Mouse (Mus musculus): ENCODE data around the gene Gm7168.
"Not testable (repeated sequence)": the region's sequence is repeated elsewhere in the genome, so short reads cannot be mapped to it uniquely, and the experiment has no call there.

The Gm7168 gene

GRCm38 (mm10) chr17:13948073-13948472 lies at the start of gene Gm7168:
Gm7168 (plus strand) TSS chr17:13948373.
- DNase-seq (ENCODE audit: low read depth, low spot score), result not testable (repeated sequence)

GRCm38 (mm10) chr17:13898838-13899237 lies 49.3 kb upstream of the Gm7168 start:
- DNase-seq (ENCODE audit: low read depth, low spot score), result no peak

- DNase-seq (ENCODE audit: low read depth, low spot score), result no peak
Measured at GRCm38 (mm10) chr17:13899241-13899640, 48.9 kb upstream of the Gm7168 start.

- no peak for DNase-seq (ENCODE audit: low read depth, low spot score)
Measured at GRCm38 (mm10) chr17:13903793-13904192, 44.4 kb upstream of the Gm7168 start.

GRCm38 (mm10) chr17:13907082-13907481 lies 41.1 kb upstream of the Gm7168 start:
- DNase-seq (ENCODE audit: low read depth, low spot score), result no peak

DNA sequence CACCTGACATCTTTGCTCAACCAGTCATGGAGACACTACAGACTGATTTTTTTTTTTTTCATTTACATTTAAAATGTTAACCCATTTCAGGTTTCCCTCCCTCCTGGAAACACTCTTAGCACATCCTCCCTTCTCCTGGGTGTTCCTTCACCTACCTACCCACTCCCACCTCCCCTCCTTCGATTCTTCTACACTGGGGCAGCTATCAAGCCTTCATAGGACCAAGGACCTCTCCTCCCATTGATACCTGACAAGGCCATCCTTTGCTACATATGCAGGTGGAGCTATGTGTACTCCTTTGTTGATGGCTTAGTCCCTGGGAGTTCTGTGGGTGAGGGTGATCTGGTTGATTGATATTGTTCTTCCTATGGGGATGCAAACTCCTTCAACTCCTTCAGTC lies 40.5 kb upstream of the Gm7168 start:
- no peak for DNase-seq (ENCODE audit: low read depth, low spot score)

DNA sequence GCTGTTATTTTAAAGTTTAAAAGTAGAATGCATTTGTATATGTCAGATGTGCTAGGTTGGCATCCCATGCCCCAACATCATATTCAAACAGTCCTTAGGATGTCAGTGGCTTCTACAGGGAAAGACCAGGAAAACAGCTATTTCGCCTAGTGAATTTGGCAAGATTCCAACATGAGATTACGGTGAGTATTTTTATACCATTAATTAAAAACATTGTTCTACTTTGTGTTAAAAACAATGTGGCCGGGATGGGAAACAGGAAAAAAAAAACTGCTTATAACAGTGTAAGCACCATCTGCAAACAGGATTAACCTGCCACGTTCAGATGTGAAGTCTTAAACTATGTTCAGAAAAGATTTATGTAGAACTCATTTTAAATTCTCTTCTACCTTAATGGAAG lies 34.2 kb upstream of the Gm7168 start:
- no peak for DNase-seq (ENCODE audit: low read depth, low spot score)

DNA sequence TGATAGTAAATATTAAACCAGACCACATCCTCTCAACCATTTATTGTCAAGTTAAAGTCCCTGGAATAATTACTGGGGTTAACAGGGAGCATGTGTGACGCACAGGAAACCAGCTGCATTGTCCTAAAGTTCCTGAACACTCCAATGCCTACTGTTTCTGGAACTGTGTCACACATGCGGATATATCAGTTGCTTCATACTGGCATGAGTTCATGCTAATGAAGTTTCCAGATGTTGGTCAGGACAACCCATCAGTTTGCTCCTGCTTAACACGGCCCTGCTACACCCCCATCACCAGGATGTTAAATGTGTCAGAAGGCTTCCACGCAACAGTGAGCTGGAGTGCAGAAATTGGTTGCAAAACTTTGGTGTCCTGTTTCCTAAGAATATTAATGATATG lies 33.6 kb upstream of the Gm7168 start:
- no peak for DNase-seq (ENCODE audit: low read depth, low spot score)

- no peak for DNase-seq (ENCODE audit: low read depth, low spot score)
Measured at GRCm38 (mm10) chr17:13920771-13921170, 27.4 kb upstream of the Gm7168 start.

- no peak for DNase-seq (ENCODE audit: low read depth, low spot score)
Measured at GRCm38 (mm10) chr17:13923418-13923817, 24.8 kb upstream of the Gm7168 start.

DNA sequence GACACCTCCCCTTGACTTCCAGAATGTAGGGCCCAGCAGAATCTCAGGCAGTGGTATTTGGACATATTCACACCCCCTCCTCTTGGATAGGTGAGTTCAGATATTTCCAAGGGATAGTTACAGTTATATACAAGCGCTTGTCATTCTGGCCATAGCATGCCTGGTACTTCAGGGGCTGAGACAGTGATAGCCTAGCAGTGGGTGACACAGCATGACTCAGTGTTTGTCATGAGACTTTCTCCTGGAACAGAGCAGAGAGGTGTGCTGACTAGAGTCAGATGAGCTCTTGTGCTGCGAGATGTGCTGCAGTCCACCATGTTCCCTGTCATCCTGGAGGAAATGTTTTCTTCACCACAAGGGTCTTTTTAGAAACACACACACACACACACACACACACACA lies 23.6 kb upstream of the Gm7168 start:
- DNase-seq (ENCODE audit: low read depth, low spot score), result no peak

DNA sequence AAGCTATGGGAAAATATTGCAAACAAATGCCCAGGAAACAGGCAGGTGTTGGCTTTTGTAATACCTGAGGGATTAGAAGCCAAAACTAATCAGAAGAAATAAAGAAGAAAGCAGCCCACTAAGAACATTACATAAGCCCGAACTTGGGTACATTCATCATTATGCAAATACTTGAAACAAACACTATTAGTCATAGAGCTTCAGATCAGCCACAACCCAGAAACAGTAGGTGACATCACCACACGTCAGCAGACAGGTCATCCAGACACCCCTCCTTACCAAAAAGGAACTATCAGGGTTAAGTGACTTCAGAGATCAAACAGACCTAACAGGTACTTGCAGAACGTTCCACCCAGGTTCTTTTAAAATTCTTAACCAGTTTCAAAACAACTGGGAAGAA lies 22.2 kb upstream of the Gm7168 start:
- DNase-seq (ENCODE audit: low read depth, low spot score), result no peak

- no peak for DNase-seq (ENCODE audit: low read depth, low spot score)
Measured at GRCm38 (mm10) chr17:13930421-13930820, 17.8 kb upstream of the Gm7168 start.

DNA sequence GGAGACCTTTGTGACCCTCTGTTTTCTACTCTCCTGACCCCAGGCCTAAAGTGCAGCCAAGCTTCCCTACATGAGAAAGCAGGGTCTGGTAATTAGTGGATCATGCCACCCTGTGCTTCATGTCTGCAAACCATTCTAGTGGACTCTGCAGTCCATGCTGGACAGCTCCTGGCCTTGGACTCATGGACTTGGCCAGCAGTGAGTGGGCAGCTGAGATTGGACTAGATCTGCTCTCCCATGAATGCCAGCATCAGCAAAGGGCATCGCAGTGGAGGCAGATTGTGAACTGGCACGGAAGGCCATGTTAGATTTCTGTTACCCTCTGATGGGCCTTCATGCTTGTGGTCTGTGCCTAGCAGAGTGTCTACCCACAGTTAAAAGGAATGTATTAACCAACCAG lies 12.8 kb upstream of the Gm7168 start:
- DNase-seq (ENCODE audit: low read depth, low spot score), result not testable (repeated sequence)

DNA sequence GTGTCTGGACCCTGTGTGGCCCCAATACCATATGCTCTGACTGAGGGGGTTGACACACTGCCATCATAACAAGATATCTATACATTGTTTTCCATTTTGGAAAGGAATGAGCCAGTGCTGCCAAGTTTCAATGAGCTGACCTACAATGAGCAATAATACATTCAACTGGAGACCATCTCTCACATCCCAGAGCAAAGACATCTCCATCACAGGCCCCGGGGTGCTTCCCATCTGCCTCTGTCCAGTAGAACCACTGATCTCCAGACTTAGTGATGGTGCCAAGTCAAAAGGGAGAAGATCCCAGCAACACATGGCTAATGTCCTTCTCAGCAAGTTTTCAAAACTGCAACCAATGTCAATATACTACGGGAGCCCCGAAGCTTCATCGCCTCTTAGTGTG lies 10.4 kb upstream of the Gm7168 start:
- no peak for DNase-seq (ENCODE audit: low read depth, low spot score)

DNA sequence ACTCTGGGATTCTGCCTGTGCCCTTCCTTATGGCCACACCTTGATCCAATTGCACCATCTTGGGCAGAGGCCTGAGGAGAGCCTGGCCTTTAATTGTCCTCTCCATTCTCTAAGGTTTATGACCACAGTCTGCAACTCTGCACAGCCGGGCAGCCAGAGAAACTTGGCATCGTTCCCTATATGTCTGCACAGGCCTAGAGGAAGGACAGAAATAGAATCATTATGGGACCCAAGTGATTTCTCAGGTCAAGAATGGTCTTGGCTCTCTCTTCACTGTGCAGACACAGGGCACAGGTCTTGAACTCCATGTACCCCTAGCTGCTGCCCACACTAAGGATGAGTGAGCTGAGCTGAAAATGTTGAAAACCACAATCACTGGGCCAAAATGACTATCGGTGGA lies 9.5 kb upstream of the Gm7168 start:
- DNase-seq (ENCODE audit: low read depth, low spot score), result no peak

GRCm38 (mm10) chr17:13939231-13939630 lies 8.9 kb upstream of the Gm7168 start:
- DNase-seq (ENCODE audit: low read depth, low spot score), result not testable (repeated sequence)

- no peak for DNase-seq (ENCODE audit: low read depth, low spot score)
Measured at GRCm38 (mm10) chr17:13940487-13940886, 7.7 kb upstream of the Gm7168 start.

DNA sequence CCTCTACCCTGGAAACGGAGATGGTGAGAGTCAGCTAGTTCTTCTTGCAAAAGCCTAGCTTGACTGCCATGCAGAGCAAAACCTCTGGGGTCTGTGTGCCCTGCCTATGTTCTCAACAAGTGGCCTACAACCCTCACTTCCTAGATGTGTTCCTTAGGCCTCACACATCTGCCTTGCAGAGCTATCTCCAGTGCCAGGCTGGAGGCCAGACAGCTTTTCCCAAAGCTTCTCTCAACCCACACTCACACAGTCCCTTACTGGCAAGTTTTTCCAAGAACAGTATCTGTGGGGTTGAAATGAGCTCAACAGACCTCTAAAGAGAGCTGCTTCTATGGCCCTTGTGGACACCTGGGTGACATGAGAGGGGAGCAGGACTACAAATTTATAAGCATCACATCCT lies 3.4 kb downstream of the Gm7168 start:
- not testable (repeated sequence) for DNase-seq (ENCODE audit: low read depth, low spot score)

- DNase-seq (ENCODE audit: low read depth, low spot score), result not testable (repeated sequence)
Measured at GRCm38 (mm10) chr17:13958129-13958528, 10.0 kb downstream of the Gm7168 start.

DNA sequence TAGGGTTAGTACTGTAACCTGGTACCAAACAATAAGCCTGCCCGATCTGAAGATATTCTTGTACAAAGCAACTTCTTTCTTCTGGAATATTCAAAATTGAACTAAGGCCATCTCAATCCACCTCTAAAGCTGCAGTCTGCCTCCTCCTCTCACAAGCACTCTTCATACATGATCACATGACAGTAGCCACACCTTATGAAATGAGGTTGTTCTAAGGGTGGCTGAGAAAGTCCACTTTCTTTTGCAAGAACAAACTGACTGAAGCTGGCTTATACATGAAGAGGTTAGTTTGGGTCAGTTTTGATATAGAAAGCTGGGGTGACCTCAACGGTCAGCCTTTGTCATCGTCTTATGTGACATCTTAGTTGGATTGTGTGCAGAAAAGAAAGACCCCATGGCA lies 14.1 kb downstream of the Gm7168 start:
- DNase-seq (ENCODE audit: low read depth, low spot score), result not testable (repeated sequence)

GRCm38 (mm10) chr17:13965048-13965447 lies 16.9 kb downstream of the Gm7168 start:
- not testable (repeated sequence) for DNase-seq (ENCODE audit: low read depth, low spot score)

DNA sequence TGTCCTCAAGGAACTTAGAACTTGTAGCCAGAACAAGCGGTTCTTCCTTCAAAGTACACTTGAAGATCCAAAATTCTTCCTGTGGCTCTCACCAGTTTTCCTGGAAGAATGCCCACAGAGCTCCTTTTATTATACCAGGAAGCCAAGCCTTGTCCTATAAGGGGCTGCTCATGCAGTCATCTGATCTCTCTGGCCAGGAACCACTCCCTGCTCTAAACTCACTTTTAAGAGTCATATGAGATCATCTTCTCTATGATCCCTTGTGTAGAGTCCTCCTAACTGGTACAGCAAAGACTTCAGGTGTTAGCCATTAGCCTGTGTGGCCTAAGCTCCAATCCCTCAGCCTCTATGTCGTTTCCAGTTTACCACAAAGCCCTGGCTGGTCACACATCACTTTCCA lies 21.7 kb downstream of the Gm7168 start:
- DNase-seq (ENCODE audit: low read depth, low spot score), result not testable (repeated sequence)

GRCm38 (mm10) chr17:13970796-13971195 lies 22.6 kb downstream of the Gm7168 start:
- not testable (repeated sequence) for DNase-seq (ENCODE audit: low read depth, low spot score)
